Mouse (Mus musculus) MEL (cell line): Measurements from ENCODE around the gene Rgs19. TPM values are rescaled to one million over a fixed set of nuclear protein-coding genes. Genes with fewer than 3 reads are reported as not detected.

Source experiments
- DNase-seq: peaks from one replicate; pipeline ENCODE4 v3.0.0; 2011; ENCODE audit warnings: low read depth, low spot score
- H3K27ac ChIP-seq: 2 replicates; pipeline ENCODE4 v1.5.1; 2012; ENCODE audit warnings: low read depth, mild to moderate bottlenecking, control low read depth, low read length, moderate library complexity; ENCODE audit not compliant: control insufficient read depth
- H3K27me3 ChIP-seq, 2 experiments: fragments of 150-350 bp in 1 of 2; sonication (generic) in 1 of 2; 2 replicates each; pipeline ENCODE4 v1.6.1; 2012; ENCODE audit warnings: low read length in 2 of 2, mild to moderate bottlenecking in 2 of 2, improper control_type of control experiment in 1 of 2, moderate library complexity in 1 of 2; ENCODE audit not compliant: insufficient read depth in 2 of 2, control insufficient read depth in 1 of 2
- H3K36me3 ChIP-seq, 2 experiments: 2 replicates each; pipeline ENCODE4 v1.6.1; 2012 to 2014; ENCODE audit warnings: low read length in 2 of 2, improper control_type of control experiment in 1 of 2, inconsistent platforms in 1 of 2, mild to moderate bottlenecking in 1 of 2; ENCODE audit not compliant: insufficient read depth in 2 of 2, control insufficient read depth in 1 of 2
- H3K4me1 ChIP-seq, 2 experiments: fragments of 150-350 bp in 1 of 2; sonication (generic) in 1 of 2; 2 replicates each; pipeline ENCODE4 v1.6.1; 2012; ENCODE audit warnings: low read length in 2 of 2, improper control_type of control experiment in 1 of 2, mild to moderate bottlenecking in 1 of 2; ENCODE audit not compliant: insufficient read depth in 2 of 2, control insufficient read depth in 1 of 2
- H3K4me3 ChIP-seq, 2 experiments: fragments of 150-350 bp in 1 of 2; sonication (generic) in 1 of 2; 2 replicates each; pipeline ENCODE4 v1.5.1; 2012; ENCODE audit warnings: low read depth in 2 of 2, low read length in 2 of 2, mild to moderate bottlenecking in 2 of 2, moderate library complexity in 2 of 2, control low read depth in 1 of 2, improper control_type of control experiment in 1 of 2; ENCODE audit not compliant: control insufficient read depth in 1 of 2, insufficient read depth in 1 of 2
- H3K79me2 ChIP-seq: 2 replicates; pipeline ENCODE4 v1.6.1; 2012; ENCODE audit warnings: mild to moderate bottlenecking, low read length, moderate library complexity; ENCODE audit not compliant: control insufficient read depth, poor library complexity, insufficient read depth
- H3K9ac ChIP-seq: 2 replicates; pipeline ENCODE4 v1.6.1; 2012; ENCODE audit warnings: low read depth, mild to moderate bottlenecking, control low read depth, low read length, moderate library complexity; ENCODE audit not compliant: control insufficient read depth, poor library complexity, severe bottlenecking
- H3K9me3 ChIP-seq: fragments of 150-350 bp; sonication (generic); replicated peaks from 2 replicates; pipeline ENCODE4 v1.6.1; 2012; ENCODE audit warnings: mild to moderate bottlenecking, low read length, improper control_type of control experiment, moderate library complexity; ENCODE audit not compliant: insufficient read depth
- CHD2 ChIP-seq: IDR thresholded peaks from 2 replicates; pipeline ENCODE4 v1.6.1; 2011; ENCODE audit warnings: low read length, improper control_type of control experiment
- CTCF ChIP-seq, 3 experiments: IDR thresholded peaks in 2 of 3; conservative IDR thresholded peaks in 1 of 3; 2 replicates each; pipeline ENCODE4 v1.5.1; 2011 to 2012; ENCODE audit warnings: low read length in 3 of 3, low read depth in 2 of 3, mild to moderate bottlenecking in 2 of 3, improper control_type of control experiment in 1 of 3, inconsistent platforms in 1 of 3, mixed read lengths in 1 of 3, moderate library complexity in 1 of 3; ENCODE audit not compliant: control insufficient read depth in 1 of 3, insufficient read depth in 1 of 3, poor library complexity in 1 of 3, severe bottlenecking in 1 of 3
- E2F4 ChIP-seq: IDR thresholded peaks from 2 replicates; pipeline ENCODE4 v1.6.1; 2011; ENCODE audit warnings: low read depth, low read length, improper control_type of control experiment, borderline replicate concordance
- EP300 ChIP-seq, 2 experiments: IDR thresholded peaks; 2 replicates each; pipeline ENCODE4 v1.6.1; 2011; ENCODE audit warnings: improper control_type of control experiment in 2 of 2, low read length in 2 of 2, low read depth in 1 of 2, mild to moderate bottlenecking in 1 of 2
- ETS1 ChIP-seq: IDR thresholded peaks from 2 replicates; pipeline ENCODE4 v1.6.1; 2012; ENCODE audit warnings: low read depth, mild to moderate bottlenecking, inconsistent platforms, low read length, improper control_type of control experiment, moderate library complexity
- GABPA ChIP-seq: IDR thresholded peaks from 2 replicates; pipeline ENCODE4 v1.6.1; 2012; ENCODE audit warnings: low read depth, mild to moderate bottlenecking, inconsistent platforms, low read length, improper control_type of control experiment, moderate library complexity
- GATA1 ChIP-seq: IDR thresholded peaks from 2 replicates; pipeline ENCODE4 v1.6.1; 2011; ENCODE audit warnings: low read depth, low read length, improper control_type of control experiment
- HCFC1 ChIP-seq: IDR thresholded peaks from 2 replicates; pipeline ENCODE4 v1.6.1; 2012; ENCODE audit warnings: low read depth, mild to moderate bottlenecking, inconsistent platforms, low read length, improper control_type of control experiment, moderate library complexity
- KAT2A ChIP-seq: conservative IDR thresholded peaks from 2 replicates; pipeline ENCODE4 v1.6.1; 2012; ENCODE audit warnings: low read depth, low read length, improper control_type of control experiment, inconsistent platforms
- MAFK ChIP-seq: IDR thresholded peaks from 2 replicates; pipeline ENCODE4 v1.6.1; 2011; ENCODE audit warnings: low read depth, mild to moderate bottlenecking, low read length, improper control_type of control experiment, borderline replicate concordance
- MAX ChIP-seq: IDR thresholded peaks from 2 replicates; pipeline ENCODE4 v1.6.1; 2011; ENCODE audit warnings: low read length, improper control_type of control experiment
- MAZ ChIP-seq: IDR thresholded peaks from 2 replicates; pipeline ENCODE4 v1.6.1; 2012; ENCODE audit warnings: low read depth, mild to moderate bottlenecking, inconsistent platforms, low read length, improper control_type of control experiment
- MEF2A ChIP-seq: IDR thresholded peaks from 2 replicates; pipeline ENCODE4 v1.6.1; 2014; ENCODE audit warnings: low read depth, mild to moderate bottlenecking, inconsistent platforms, low read length, improper control_type of control experiment; ENCODE audit not compliant: poor library complexity, insufficient replicate concordance, severe bottlenecking; ENCODE audit errors: extremely low read depth
- MXI1 ChIP-seq: IDR thresholded peaks from 2 replicates; pipeline ENCODE4 v1.6.1; 2011; ENCODE audit warnings: mild to moderate bottlenecking, low read depth, low read length, improper control_type of control experiment
- MYB ChIP-seq: IDR thresholded peaks from 2 replicates; pipeline ENCODE4 v1.6.1; 2011; ENCODE audit warnings: mild to moderate bottlenecking, low read depth, low read length, improper control_type of control experiment
- NRF1 ChIP-seq: IDR thresholded peaks from 2 replicates; pipeline ENCODE4 v1.6.1; 2014; ENCODE audit warnings: low read depth, mild to moderate bottlenecking, inconsistent platforms, low read length, improper control_type of control experiment, moderate library complexity; ENCODE audit not compliant: poor library complexity, insufficient read depth, severe bottlenecking
- POLR2AphosphoS2 ChIP-seq: IDR thresholded peaks from 2 replicates; pipeline ENCODE4 v1.6.1; 2011; ENCODE audit warnings: low read length, improper control_type of control experiment
- POLR2AphosphoS5 ChIP-seq: IDR thresholded peaks from 2 replicates; pipeline ENCODE4 v1.6.1; 2012; ENCODE audit warnings: low read depth, borderline replicate concordance, mild to moderate bottlenecking, inconsistent platforms, low read length, moderate library complexity, mixed read lengths
- RAD21 ChIP-seq: IDR thresholded peaks from 2 replicates; pipeline ENCODE4 v1.6.1; 2011; ENCODE audit warnings: mild to moderate bottlenecking, low read depth, low read length, improper control_type of control experiment
- RCOR1 ChIP-seq: IDR thresholded peaks from 2 replicates; pipeline ENCODE4 v1.6.1; 2012; ENCODE audit warnings: low read depth, mild to moderate bottlenecking, inconsistent platforms, low read length, improper control_type of control experiment
- SIN3A ChIP-seq: IDR thresholded peaks from 2 replicates; pipeline ENCODE4 v1.6.1; 2012; ENCODE audit warnings: low read length, improper control_type of control experiment, inconsistent platforms
- TAL1 ChIP-seq: IDR thresholded peaks from 2 replicates; pipeline ENCODE4 v1.6.1; 2012; ENCODE audit warnings: mild to moderate bottlenecking, inconsistent platforms, low read length, moderate library complexity, mixed read lengths
- USF1 ChIP-seq: IDR thresholded peaks from 2 replicates; pipeline ENCODE4 v1.6.1; 2014; ENCODE audit warnings: low read depth, mild to moderate bottlenecking, inconsistent platforms, low read length, improper control_type of control experiment, moderate library complexity
- USF2 ChIP-seq, 2 experiments: IDR thresholded peaks; 2 replicates each; pipeline ENCODE4 v1.6.1; 2011 to 2012; ENCODE audit warnings: improper control_type of control experiment in 2 of 2, low read length in 2 of 2, borderline replicate concordance in 1 of 2, inconsistent platforms in 1 of 2, low read depth in 1 of 2, mild to moderate bottlenecking in 1 of 2; ENCODE audit not compliant: insufficient read depth in 1 of 2
- ZC3H11A ChIP-seq: IDR thresholded peaks from 2 replicates; pipeline ENCODE4 v1.6.1; 2012; ENCODE audit warnings: low read depth, mild to moderate bottlenecking, inconsistent platforms, low read length, improper control_type of control experiment
- ZNF384 ChIP-seq: IDR thresholded peaks from 2 replicates; pipeline ENCODE4 v1.6.1; 2012; ENCODE audit warnings: low read depth, mild to moderate bottlenecking, inconsistent platforms, low read length, improper control_type of control experiment
- polyA plus RNA-seq, 2 experiments: library from polyadenylated mRNA; stranded (reverse) in 1 of 2; unstranded in 1 of 2; fragments of >175 nt in 1 of 2; fragments of >200 nt in 1 of 2; gene quantifications; 2 replicates each; pipeline versions ENCODE4 v1.2.1 to v1.2.4; 2012; ENCODE audit warnings: low replicate concordance in 2 of 2, low read depth in 1 of 2; ENCODE audit not compliant: insufficient read length in 2 of 2, insufficient read depth in 1 of 2, missing spikeins in 1 of 2
- total RNA-seq: library from RNA; depleted of rRNA; stranded (reverse); fragments of 300-350 nt; gene quantifications from 2 replicates; pipeline ENCODE4 v1.2.3, GENCODE M21; 2012

Rgs19 gene
- total and polyA plus RNA-seq, 3 experiments: 46.2 to 157 TPM; not detected in 1

DNA sequence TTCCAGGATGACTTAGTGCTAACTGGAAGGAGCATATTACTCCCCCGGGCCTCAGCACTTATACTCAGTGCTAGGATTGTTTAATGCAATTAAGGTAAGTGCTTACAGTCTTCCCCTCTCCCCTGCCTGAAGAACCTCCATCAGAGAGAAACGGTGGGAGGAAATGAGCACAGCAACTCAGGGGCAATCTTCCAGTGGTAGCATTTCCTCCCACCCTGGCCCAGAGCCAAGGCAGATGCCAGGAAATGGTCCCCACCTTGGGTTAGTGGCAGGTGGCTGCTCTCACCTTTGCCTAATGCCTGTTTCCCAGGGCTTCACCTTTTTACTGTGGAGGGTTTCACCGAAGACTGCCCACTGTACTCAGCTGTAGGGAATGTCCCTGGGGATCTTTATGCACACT is 36.3 kb upstream of the Rgs19 start:
- no peaks in the 10 kb centered on the region for H3K9me3 ChIP-seq
- H3K27ac ChIP-seq: no peak overlapping the region
- peaks cover 0 to 6% of the 10 kb centered on the region in 2 experiments; a peak in 2 of 4 replicates for H3K36me3 ChIP-seq
- no peak for TF ChIP-seq ZNF384
- TF ChIP-seq POLR2AphosphoS2: no peak
- no peak for TF ChIP-seq EP300 (IDR thresholded peaks at IDR 0.05; ENCODE audit: low read depth in 1 of 2, low read length in 2 of 2)
- TF ChIP-seq CHD2: no peak
- TF ChIP-seq MAX: no peak
- no peak for TF ChIP-seq ETS1
- TF ChIP-seq NRF1: no peak
- no peak for TF ChIP-seq POLR2AphosphoS5
- TF ChIP-seq MEF2A: no peak
- peaks cover 0 to 7% of the 10 kb centered on the region in 2 experiments; a peak in 2 of 4 replicates for H3K4me1 ChIP-seq
- H3K9ac ChIP-seq: no peak overlapping the region
- H3K4me3 ChIP-seq: no peak overlapping the region
- H3K79me2 ChIP-seq: no peaks in the 10 kb centered on the region
- peaks cover 0 to 1% of the 10 kb centered on the region in 2 experiments; a peak in 1 of 4 replicates for H3K27me3 ChIP-seq
- DNase-seq: no peak

DNA sequence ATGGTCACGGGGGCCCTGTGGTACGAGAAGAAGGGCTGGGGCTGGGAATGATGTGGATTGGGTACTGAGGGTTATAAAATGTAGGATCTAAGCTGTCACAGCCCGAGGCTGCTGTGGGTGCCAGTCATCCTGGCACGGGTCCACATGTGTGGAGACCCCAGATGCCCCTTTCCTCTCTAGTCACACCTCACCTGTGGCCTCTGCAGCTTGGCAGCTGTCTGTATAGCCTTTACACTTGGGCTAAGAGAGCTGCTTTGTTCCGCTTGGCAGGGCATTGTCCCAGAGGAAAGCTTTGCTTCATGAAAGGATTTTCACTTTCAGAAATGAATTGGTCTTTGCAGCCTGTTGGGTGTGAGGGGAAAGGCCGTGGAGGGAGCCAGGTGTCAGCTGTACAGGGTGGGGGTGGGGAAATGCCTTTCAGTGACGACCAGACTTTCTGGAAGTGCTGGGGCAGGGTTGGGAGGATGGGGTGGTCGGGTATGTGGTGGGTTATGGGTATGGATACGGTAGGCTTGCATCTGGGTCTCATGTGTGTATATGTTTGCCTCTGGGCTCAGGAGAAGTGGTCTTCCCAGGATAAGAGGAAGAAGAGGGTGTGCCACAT is 34.0 kb upstream of the Rgs19 start:
- no peak for DNase-seq
- no peaks in the 10 kb centered on the region; a peak in 1 of 4 replicates for H3K36me3 ChIP-seq
- no peaks in the 10 kb centered on the region for H3K9me3 ChIP-seq
- H3K9ac ChIP-seq: no peak overlapping the region
- H3K27ac ChIP-seq: no peak overlapping the region
- no peak overlapping the region for H3K4me3 ChIP-seq
- TF ChIP-seq HCFC1: no peak
- TF ChIP-seq MXI1: no peak
- no peak for TF ChIP-seq E2F4
- TF ChIP-seq USF2 (IDR thresholded peaks at IDR 0.05; ENCODE audit: borderline replicate concordance in 1 of 2, insufficient read depth in 1 of 2, low read depth in 1 of 2, low read length in 2 of 2): no peak
- TF ChIP-seq USF1: no peak
- TF ChIP-seq RAD21: no peak
- TF ChIP-seq GABPA: no peak
- TF ChIP-seq CTCF (IDR thresholded peaks at IDR 0.05 in 2 of 3, conservative IDR thresholded peaks at IDR 0.05 in 1 of 3; ENCODE audit: control insufficient read depth in 1 of 3, insufficient read depth in 1 of 3, low read depth in 2 of 3, low read length in 3 of 3, poor library complexity in 1 of 3, severe bottlenecking in 1 of 3): no peak
- no peak for TF ChIP-seq RCOR1
- TF ChIP-seq MAFK: no peak
- TF ChIP-seq MAZ: no peak
- TF ChIP-seq ZC3H11A: no peak
- no peak for TF ChIP-seq SIN3A
- no peak for TF ChIP-seq TAL1
- TF ChIP-seq KAT2A: no peak
- TF ChIP-seq ZNF384: no peak
- TF ChIP-seq MYB: no peak
- no peak for TF ChIP-seq GATA1
- no peak for TF ChIP-seq EP300 (IDR thresholded peaks at IDR 0.05; ENCODE audit: low read depth in 1 of 2, low read length in 2 of 2)
- H3K79me2 ChIP-seq: no peaks in the 10 kb centered on the region
- peaks cover 0 to 1% of the 10 kb centered on the region in 2 experiments; a peak in 1 of 4 replicates for H3K27me3 ChIP-seq
- peaks cover 0 to 2% of the 10 kb centered on the region in 2 experiments; a peak in 1 of 4 replicates for H3K4me1 ChIP-seq
